In the genomic region with DNA sequence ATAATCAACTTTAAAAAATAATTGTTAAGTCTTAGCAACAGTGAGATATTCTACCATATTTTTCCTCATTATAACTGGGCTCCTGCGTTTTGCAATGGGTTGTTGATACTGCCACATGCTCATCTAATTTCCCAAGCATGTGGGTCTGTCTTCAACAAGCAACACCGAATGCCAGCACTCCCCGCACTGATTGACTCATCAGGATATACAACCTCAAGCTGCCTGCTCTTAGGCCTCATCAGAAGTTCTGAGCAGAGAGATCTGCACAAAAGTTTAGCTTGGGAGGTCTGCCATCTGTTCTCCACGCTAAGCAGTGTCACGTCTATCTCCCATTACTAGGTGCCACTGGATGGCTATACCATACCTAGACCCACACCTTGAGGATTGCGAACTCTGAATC, we compare ENCODE assay signal across 15 mouse cellular contexts.
DNase-seq lines count a peak whose midpoint lies in the region.
"Had no signal": no experiment of that assay in that cellular context is flagged by ENCODE, and none has a peak within 500 bp of the region (broad histone marks: within the 10 kb centered on the region; RNA-seq: fewer than 3 reads in every experiment).

No protein-coding gene starts in this region.

- peak; percentile 51 for DNase-seq in heart, adult 11 months
- DNase-seq in heart, postnatal 4 days, result no peak
- peak; percentile 67 for DNase-seq in brain, adult 2 months (ENCODE audit: low read depth, low spot score)
- peak; percentile 66 for DNase-seq in layer of hippocampus, adult 8-10 months (ENCODE audit: low spot score in 2 of 2)
- no peak for DNase-seq in adipocyte (ENCODE audit: low spot score)
- DNase-seq in urinary bladder, postnatal 36 days (ENCODE audit: low spot score in 2 of 2), result no peak
- DNase-seq: adrenal gland, adult 2 months; adrenal gland, postnatal 14 days; B cell, adult 2 months; cerebellum, adult 11-12 months; cerebellum, adult 9-10 months; cerebellum, postnatal 14 days; gastrocnemius, postnatal 25 days; heart, adult 2 months; heart, postnatal 14 days had no signal

Comparison
In these comparisons a context has a peak if more than half of its experiments do, and no peak if none do; other contexts are left out.
1. DNase-seq: peak in heart, adult 11 months (single experiment), brain, adult 2 months (single experiment) and layer of hippocampus, adult 8-10 months (2 of 2); none in heart, postnatal 4 days (single experiment), adipocyte (single experiment) and urinary bladder, postnatal 36 days (0 of 2).